Mouse (Mus musculus) limb, embryonic 14.5 days (tissue): Measurements from ENCODE around the gene L1cam. TPM values are rescaled to one million over a fixed set of nuclear protein-coding genes. Genes with fewer than 3 reads are reported as not detected.

ENCODE experiments used
- ATAC-seq: fragments of 200-750 bp; cut with Nextera tagmentation; 2 replicates; pipeline ENCODE4 v1.8.0; 2017; ENCODE audit warnings: low read depth, moderate number of reproducible peaks, moderate TSS enrichment; ENCODE audit not compliant: low FRiP score
- DNase-seq: peaks from one replicate; pipeline ENCODE4 v3.0.0-alpha.2; 2015; ENCODE audit warnings: low spot score
- H3K27ac ChIP-seq: fragments of 300-500 bp; sonication (generic); replicated peaks from 2 replicates; pipeline ENCODE4 v1.5.1; 2014; ENCODE audit warnings: low read depth, mild to moderate bottlenecking, low read length, moderate library complexity, mixed read lengths
- H3K27me3 ChIP-seq: fragments of 300-500 bp; sonication (generic); 2 replicates; pipeline ENCODE4 v1.6.1; 2014; ENCODE audit warnings: low read length, mixed read lengths; ENCODE audit not compliant: control insufficient read depth, insufficient read depth
- H3K36me3 ChIP-seq: fragments of 300-500 bp; sonication (generic); 2 replicates; pipeline ENCODE4 v1.6.1; 2014; ENCODE audit warnings: mild to moderate bottlenecking, low read length, moderate library complexity, mixed read lengths; ENCODE audit not compliant: control insufficient read depth, insufficient read depth
- H3K4me1 ChIP-seq: fragments of 300-500 bp; sonication (generic); 2 replicates; pipeline ENCODE4 v1.6.1; 2014; ENCODE audit warnings: antibody characterized with exemption, low read length, mixed read lengths; ENCODE audit not compliant: control insufficient read depth, insufficient read depth
- H3K4me2 ChIP-seq: fragments of 300-500 bp; sonication (generic); replicated peaks from 2 replicates; pipeline ENCODE4 v1.6.1; 2014; ENCODE audit warnings: low read depth, mild to moderate bottlenecking, low read length, moderate library complexity; ENCODE audit not compliant: severe bottlenecking
- H3K4me3 ChIP-seq: fragments of 300-500 bp; sonication (generic); replicated peaks from 2 replicates; pipeline ENCODE4 v1.5.1; 2014; ENCODE audit warnings: low read length
- H3K9ac ChIP-seq: fragments of 300-500 bp; sonication (generic); 2 replicates; pipeline ENCODE4 v1.6.1; 2014; ENCODE audit warnings: mild to moderate bottlenecking, low read depth, low read length, moderate library complexity; ENCODE audit not compliant: severe bottlenecking
- H3K9me3 ChIP-seq: fragments of 300-500 bp; sonication (generic); 2 replicates; pipeline ENCODE4 v1.6.1; 2016; ENCODE audit warnings: low read length; ENCODE audit not compliant: control insufficient read depth
- POLR2A ChIP-seq: fragments of 200-500 bp; IDR thresholded peaks from 2 replicates; pipeline ENCODE4 v1.8.0; 2012; ENCODE audit warnings: inconsistent platforms, mild to moderate bottlenecking, moderate library complexity, borderline replicate concordance; ENCODE audit not compliant: insufficient read depth, insufficient read length; ENCODE audit errors: extremely low read depth
- WGBS: fragments of 180-500 bp; shearing (Covaris S2); extraction: QIAGEN DNeasy Blood & Tissue Kit; methylation state at CpG from one replicate; pipeline ENCODE4 v1.1.7; 2014; 5-methylcytosine and 5-hydroxymethylcytosine counted together
- polyA plus RNA-seq, 2 experiments: library from polyadenylated mRNA; depleted of rRNA in 1 of 2; stranded (reverse) in 1 of 2; unstranded in 1 of 2; fragments of >200 nt; fragmentation: Nextera tagmentation in 1 of 2; extraction: Ambion mirVana in 1 of 2; gene quantifications; 2 replicates each; pipeline versions ENCODE4 v1.2.1 to v1.2.3; 2012 to 2014

The L1cam gene
- polyA plus RNA-seq, 2 experiments, result 4.6 to 7.8 TPM

GRCm38 (mm10) chrX:73911588-73911987, 15.7 kb upstream of the L1cam start:
- Histone ChIP-seq H3K9ac (no peak overlapping the region), H3K27ac (no peak overlapping the region), H3K4me1 (no peaks in the 10 kb centered on the region), H3K27me3 (no peaks in the 10 kb centered on the region), H3K9me3 (no peaks in the 10 kb centered on the region), H3K36me3 (no peaks in the 10 kb centered on the region), H3K4me3 (no peak overlapping the region), H3K4me2 (no peak overlapping the region)
- ATAC-seq, result no peak
- no peak for DNase-seq
- no peak for TF ChIP-seq POLR2A
- WGBS, result 77% methylated on average over 2 of the region's 2 CpGs

- no peak overlapping the region for H3K9ac ChIP-seq
- H3K4me1 ChIP-seq, result no peaks in the 10 kb centered on the region
- DNase-seq (no peak), ATAC-seq (no peak)
- H3K27me3 ChIP-seq, result no peaks in the 10 kb centered on the region
- WGBS, result 35% methylated on average over 12 of the region's 26 CpGs
- H3K9me3 ChIP-seq, result no peaks in the 10 kb centered on the region
- H3K4me2 ChIP-seq, result peak overlapping the region; percentile 36
- H3K4me3 ChIP-seq, result peak overlapping the region; percentile 11; the same call in 1 of the 2 replicates
- no peaks in the 10 kb centered on the region for H3K36me3 ChIP-seq
- no peak for TF ChIP-seq POLR2A
- H3K27ac ChIP-seq, result no peak overlapping the region
Measured at GRCm38 (mm10) chrX:73911156-73911555, 15.3 kb upstream of the L1cam start.

- H3K4me3 ChIP-seq, result no peak overlapping the region
- no peak overlapping the region for H3K4me2 ChIP-seq
- no peaks in the 10 kb centered on the region for H3K4me1 ChIP-seq
- no peaks in the 10 kb centered on the region for H3K9me3 ChIP-seq
- ATAC-seq (no peak), DNase-seq (no peak)
- H3K36me3 ChIP-seq, result no peaks in the 10 kb centered on the region
- TF ChIP-seq POLR2A, result no peak
- H3K27ac ChIP-seq, result no peak overlapping the region
- no peak overlapping the region for H3K9ac ChIP-seq
- H3K27me3 ChIP-seq, result no peaks in the 10 kb centered on the region
Measured at GRCm38 (mm10) chrX:73910451-73910850, 14.5 kb upstream of the L1cam start.

- DNase-seq (no peak), ATAC-seq (no peak)
- H3K9me3 ChIP-seq, result no peaks in the 10 kb centered on the region
- no peak for TF ChIP-seq POLR2A
- no peak overlapping the region for H3K27ac ChIP-seq
- H3K36me3 ChIP-seq, result no peaks in the 10 kb centered on the region
- H3K4me2 ChIP-seq, result no peak overlapping the region
- H3K9ac ChIP-seq, result no peak overlapping the region
- WGBS, result 80% methylated on average over 1 of the region's 1 CpGs
- H3K4me1 ChIP-seq, result no peaks in the 10 kb centered on the region
- H3K27me3 ChIP-seq, result no peaks in the 10 kb centered on the region
- no peak overlapping the region for H3K4me3 ChIP-seq
Measured at GRCm38 (mm10) chrX:73910049-73910448, 14.1 kb upstream of the L1cam start.

- no peaks in the 10 kb centered on the region for H3K36me3 ChIP-seq
- no peak overlapping the region for H3K4me2 ChIP-seq
- H3K27ac ChIP-seq, result no peak overlapping the region
- H3K27me3 ChIP-seq, result no peaks in the 10 kb centered on the region
- no peaks in the 10 kb centered on the region for H3K9me3 ChIP-seq
- no peaks in the 10 kb centered on the region for H3K4me1 ChIP-seq
- no peak overlapping the region for H3K4me3 ChIP-seq
- 70% methylated on average over 3 of the region's 3 CpGs for WGBS
- no peak for DNase-seq
- ATAC-seq, result no peak
- no peak for TF ChIP-seq POLR2A
- H3K9ac ChIP-seq, result no peak overlapping the region
Measured at GRCm38 (mm10) chrX:73897959-73898358, 2.1 kb upstream of the L1cam start.

- no peak for DNase-seq
- no peak for TF ChIP-seq POLR2A
- 91% methylated on average over 14 of the region's 14 CpGs for WGBS
Measured at GRCm38 (mm10) chrX:73892833-73893232, 3.1 kb downstream of the L1cam start.

More at GRCm38 (mm10) chrX:73892833-73893232, 3.1 kb downstream of the L1cam start:
- Histone ChIP-seq H3K9ac (no peak overlapping the region), H3K36me3 (no peaks in the 10 kb centered on the region), H3K4me1 (no peaks in the 10 kb centered on the region), H3K9me3 (no peaks in the 10 kb centered on the region), H3K4me3 (no peak overlapping the region), H3K27me3 (no peaks in the 10 kb centered on the region), H3K27ac (no peak overlapping the region), H3K4me2 (no peak overlapping the region)
- ATAC-seq, result no peak
